Mouse (Mus musculus): ENCODE measurements around the gene Gpr161. TPM values are rescaled to one million over a fixed set of nuclear protein-coding genes. Genes with fewer than 3 reads are reported as not detected.

Gene Gpr161
- polyA plus RNA-seq, 1 experiment from 2014 or later, result 4.8 TPM

DNA sequence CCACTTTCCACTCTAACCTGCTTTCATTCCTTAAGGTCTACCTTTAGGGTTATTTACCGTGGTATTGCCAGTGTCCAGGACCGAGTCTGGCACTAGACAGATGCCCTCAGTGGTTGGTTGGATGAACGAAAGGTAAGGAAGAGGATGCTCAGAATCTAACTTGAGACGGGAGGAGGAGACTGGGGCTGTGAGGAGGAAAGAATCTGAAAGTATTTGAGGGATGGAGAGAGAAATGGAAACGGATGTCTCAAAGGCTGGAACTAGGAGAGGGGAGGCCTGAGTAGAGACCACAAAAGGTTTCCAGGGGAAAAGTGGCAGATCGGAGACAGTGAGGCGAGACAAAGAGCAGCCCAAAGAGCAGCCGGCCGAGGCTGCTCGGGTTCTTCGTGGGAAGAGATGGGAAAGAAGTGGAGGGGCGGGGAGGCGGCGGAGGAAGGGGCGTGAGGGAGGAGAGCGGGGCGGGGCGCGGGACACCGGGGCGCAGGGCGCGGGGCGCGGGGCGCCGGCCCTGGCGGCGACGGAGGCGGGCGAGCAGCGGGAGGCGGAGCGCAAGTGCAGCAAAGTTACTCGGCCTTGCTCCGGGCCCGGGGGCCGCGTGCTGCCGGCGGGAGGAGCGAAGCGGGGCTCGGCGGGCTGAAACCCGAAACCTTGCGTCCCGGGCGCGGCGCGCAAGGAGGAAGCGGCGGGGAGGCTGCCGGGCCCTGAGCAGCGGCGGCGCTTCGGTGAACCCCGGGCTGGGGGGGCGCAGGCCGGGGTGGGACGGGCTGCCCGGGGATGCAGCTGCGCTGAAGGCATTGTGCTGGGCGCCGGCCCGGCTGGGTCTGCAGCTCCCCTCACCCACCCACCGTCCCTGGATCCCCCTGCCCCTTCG, 14.0 kb upstream of the Gpr161 start:
- WGBS, result under 1% methylated on average over 23 of the region's 71 CpGs
- H3K27me3 ChIP-seq (ENCODE audit: control insufficient read depth, insufficient read depth, low read length), result no peaks in the 10 kb centered on the region
- peaks cover 22% of the 10 kb centered on the region for H3K4me1 ChIP-seq (ENCODE audit: control insufficient read depth, insufficient read depth, low read length)
- H3K4me3 ChIP-seq (ENCODE audit: low read depth, low read length), result peak overlapping the region; percentile 83
- H3K9me3 ChIP-seq (ENCODE audit: control insufficient read depth, low read length), result no peaks in the 10 kb centered on the region
- H3K4me2 ChIP-seq (ENCODE audit: low read depth, low read length), result peak overlapping the region; percentile 84
- peak overlapping the region; percentile 69 for H3K27ac ChIP-seq (ENCODE audit: low read depth, low read length)
- ATAC-seq (ENCODE audit: low read depth), result peak; percentile 87
- peak overlapping the region; percentile 92 for H3K9ac ChIP-seq (replicated peaks; ENCODE audit: low read depth, low read length)
- H3K36me3 ChIP-seq (ENCODE audit: control insufficient read depth, insufficient read depth, low read length), result no peaks in the 10 kb centered on the region

- no peaks in the 10 kb centered on the region for H3K27me3 ChIP-seq (ENCODE audit: control insufficient read depth, insufficient read depth, low read length)
- peak overlapping the region; percentile 69 for H3K27ac ChIP-seq (ENCODE audit: low read depth, low read length)
- H3K4me2 ChIP-seq (ENCODE audit: low read depth, low read length), result peak overlapping the region; percentile 84
- H3K9ac ChIP-seq (replicated peaks; ENCODE audit: low read depth, low read length), result peak overlapping the region; percentile 92
- peak overlapping the region; percentile 83 for H3K4me3 ChIP-seq (ENCODE audit: low read depth, low read length)
- H3K36me3 ChIP-seq (ENCODE audit: control insufficient read depth, insufficient read depth, low read length), result no peaks in the 10 kb centered on the region
- H3K9me3 ChIP-seq (ENCODE audit: control insufficient read depth, low read length), result no peaks in the 10 kb centered on the region
- peaks cover 22% of the 10 kb centered on the region for H3K4me1 ChIP-seq (ENCODE audit: control insufficient read depth, insufficient read depth, low read length)
- ATAC-seq (ENCODE audit: low read depth), result peak; percentile 67
- under 1% methylated on average over 31 of the region's 35 CpGs for WGBS
These were observed 13.2 kb upstream of the Gpr161 start for GRCm38 (mm10) chr1:165282222-165282966.

DNA sequence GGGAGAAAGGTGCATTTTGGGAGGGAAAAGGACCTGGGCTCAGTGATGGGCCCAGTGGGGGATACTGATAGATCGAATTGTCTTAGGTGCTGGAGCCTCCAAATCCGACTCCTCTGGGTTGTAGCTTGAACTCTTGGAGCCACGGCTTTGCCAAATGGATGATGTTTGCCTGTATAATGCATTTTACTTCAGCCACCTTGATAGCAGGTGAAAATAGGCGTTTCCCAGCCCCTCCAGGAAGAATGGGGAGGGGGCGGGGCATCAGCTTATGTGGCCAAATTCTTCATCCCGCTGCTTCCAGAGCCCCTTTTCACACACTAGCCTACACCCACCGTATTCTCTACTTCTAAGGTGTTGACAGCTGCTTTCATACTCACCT, 12.6 kb upstream of the Gpr161 start:
- Histone ChIP-seq H3K4me2 (ENCODE audit: low read depth, low read length) (peak overlapping the region; percentile 84), H3K4me1 (ENCODE audit: control insufficient read depth, insufficient read depth, low read length) (peaks cover 22% of the 10 kb centered on the region), H3K9ac (replicated peaks; ENCODE audit: low read depth, low read length) (peak overlapping the region; percentile 92), H3K4me3 (ENCODE audit: low read depth, low read length) (peak overlapping the region; percentile 83), H3K27me3 (ENCODE audit: control insufficient read depth, insufficient read depth, low read length) (no peaks in the 10 kb centered on the region), H3K9me3 (ENCODE audit: control insufficient read depth, low read length) (no peaks in the 10 kb centered on the region), H3K27ac (ENCODE audit: low read depth, low read length) (peak overlapping the region; percentile 69; the same call in 1 of the 2 replicates), H3K36me3 (ENCODE audit: control insufficient read depth, insufficient read depth, low read length) (no peaks in the 10 kb centered on the region)
- WGBS, result 20% methylated on average over 7 of the region's 7 CpGs
- no peak for ATAC-seq (ENCODE audit: low read depth)

GRCm38 (mm10) chr1:165284096-165284495, 11.5 kb upstream of the Gpr161 start:
- H3K4me2 ChIP-seq (ENCODE audit: low read depth, low read length), result peak overlapping the region; percentile 84
- peaks cover 22% of the 10 kb centered on the region for H3K4me1 ChIP-seq (ENCODE audit: control insufficient read depth, insufficient read depth, low read length)
- no peak overlapping the region for H3K27ac ChIP-seq (ENCODE audit: low read depth, low read length)
- no peaks in the 10 kb centered on the region for H3K9me3 ChIP-seq (ENCODE audit: control insufficient read depth, low read length)
- H3K9ac ChIP-seq (replicated peaks; ENCODE audit: low read depth, low read length), result no peak overlapping the region
- ATAC-seq (ENCODE audit: low read depth), result no peak
- peak overlapping the region; percentile 83; the same call in 1 of the 2 replicates for H3K4me3 ChIP-seq (ENCODE audit: low read depth, low read length)
- 52% methylated on average over 7 of the region's 7 CpGs for WGBS
- no peaks in the 10 kb centered on the region for H3K36me3 ChIP-seq (ENCODE audit: control insufficient read depth, insufficient read depth, low read length)
- H3K27me3 ChIP-seq (ENCODE audit: control insufficient read depth, insufficient read depth, low read length), result no peaks in the 10 kb centered on the region

DNA sequence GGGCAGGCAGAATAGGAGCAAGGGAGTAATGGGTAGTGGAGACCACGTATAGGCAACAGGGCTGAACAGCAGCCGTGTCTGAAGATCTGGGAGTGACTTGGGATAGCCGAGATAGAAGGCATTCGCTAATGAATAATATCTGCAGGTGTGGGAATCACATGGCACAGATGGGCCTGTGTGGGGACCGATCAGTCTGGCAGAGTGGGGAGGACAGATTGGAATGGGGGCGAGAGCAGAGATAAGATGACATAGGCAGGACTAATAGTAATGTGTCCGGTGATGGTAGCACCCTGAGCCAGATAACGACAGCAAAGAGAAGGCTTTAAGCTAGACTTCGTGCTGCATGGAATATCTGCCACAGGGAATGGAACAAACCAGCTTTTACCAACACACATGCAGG, 7.4 kb upstream of the Gpr161 start:
- Histone ChIP-seq H3K9ac (replicated peaks; ENCODE audit: low read depth, low read length) (no peak overlapping the region), H3K9me3 (ENCODE audit: control insufficient read depth, low read length) (no peaks in the 10 kb centered on the region), H3K36me3 (ENCODE audit: control insufficient read depth, insufficient read depth, low read length) (no peaks in the 10 kb centered on the region), H3K27ac (ENCODE audit: low read depth, low read length) (no peak overlapping the region), H3K4me3 (ENCODE audit: low read depth, low read length) (no peak overlapping the region), H3K27me3 (ENCODE audit: control insufficient read depth, insufficient read depth, low read length) (no peaks in the 10 kb centered on the region), H3K4me2 (ENCODE audit: low read depth, low read length) (no peak overlapping the region), H3K4me1 (ENCODE audit: control insufficient read depth, insufficient read depth, low read length) (peaks cover 5% of the 10 kb centered on the region; the same call in 1 of the 2 replicates)
- no peak for ATAC-seq (ENCODE audit: low read depth)
- 97% methylated on average over 9 of the region's 9 CpGs for WGBS

DNA sequence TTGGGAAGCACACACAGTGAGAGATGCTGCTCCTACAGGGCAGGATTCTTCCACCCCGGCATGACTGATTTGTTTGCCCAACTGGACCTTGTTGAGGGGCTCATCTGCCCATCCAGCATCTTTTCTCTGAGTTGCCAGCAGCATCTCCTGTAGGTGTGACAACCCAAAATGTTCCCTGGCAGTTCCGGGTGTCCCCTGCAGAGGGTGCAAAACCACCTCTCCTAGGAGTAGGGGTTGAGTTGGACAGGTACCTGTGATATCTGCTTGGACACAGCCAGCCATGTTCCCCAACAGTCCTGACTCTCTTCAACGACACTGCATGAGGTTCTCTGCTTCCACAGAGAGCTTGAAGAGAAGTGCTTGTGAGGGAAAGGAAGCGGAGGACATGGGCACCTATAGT, 5.8 kb upstream of the Gpr161 start:
- 92% methylated on average over 4 of the region's 4 CpGs for WGBS
- Histone ChIP-seq H3K27ac (ENCODE audit: low read depth, low read length) (no peak overlapping the region), H3K9ac (replicated peaks; ENCODE audit: low read depth, low read length) (no peak overlapping the region), H3K27me3 (ENCODE audit: control insufficient read depth, insufficient read depth, low read length) (no peaks in the 10 kb centered on the region), H3K4me2 (ENCODE audit: low read depth, low read length) (no peak overlapping the region), H3K4me3 (ENCODE audit: low read depth, low read length) (no peak overlapping the region), H3K9me3 (ENCODE audit: control insufficient read depth, low read length) (no peaks in the 10 kb centered on the region), H3K4me1 (ENCODE audit: control insufficient read depth, insufficient read depth, low read length) (no peaks in the 10 kb centered on the region), H3K36me3 (ENCODE audit: control insufficient read depth, insufficient read depth, low read length) (no peaks in the 10 kb centered on the region; the same call in 1 of the 2 replicates)
- no peak for ATAC-seq (ENCODE audit: low read depth)

GRCm38 (mm10) chr1:165291606-165292005, 4.0 kb upstream of the Gpr161 start:
- H3K27ac ChIP-seq (ENCODE audit: low read depth, low read length), result no peak overlapping the region
- no peaks in the 10 kb centered on the region for H3K27me3 ChIP-seq (ENCODE audit: control insufficient read depth, insufficient read depth, low read length)
- H3K4me1 ChIP-seq (ENCODE audit: control insufficient read depth, insufficient read depth, low read length), result no peaks in the 10 kb centered on the region
- no peak overlapping the region for H3K4me2 ChIP-seq (ENCODE audit: low read depth, low read length)
- ATAC-seq (ENCODE audit: low read depth), result no peak
- no peak overlapping the region for H3K4me3 ChIP-seq (ENCODE audit: low read depth, low read length)
- no peaks in the 10 kb centered on the region; the same call in 1 of the 2 replicates for H3K36me3 ChIP-seq (ENCODE audit: control insufficient read depth, insufficient read depth, low read length)
- 81% methylated on average over 6 of the region's 6 CpGs for WGBS
- H3K9ac ChIP-seq (replicated peaks; ENCODE audit: low read depth, low read length), result no peak overlapping the region
- no peaks in the 10 kb centered on the region for H3K9me3 ChIP-seq (ENCODE audit: control insufficient read depth, low read length)

DNA sequence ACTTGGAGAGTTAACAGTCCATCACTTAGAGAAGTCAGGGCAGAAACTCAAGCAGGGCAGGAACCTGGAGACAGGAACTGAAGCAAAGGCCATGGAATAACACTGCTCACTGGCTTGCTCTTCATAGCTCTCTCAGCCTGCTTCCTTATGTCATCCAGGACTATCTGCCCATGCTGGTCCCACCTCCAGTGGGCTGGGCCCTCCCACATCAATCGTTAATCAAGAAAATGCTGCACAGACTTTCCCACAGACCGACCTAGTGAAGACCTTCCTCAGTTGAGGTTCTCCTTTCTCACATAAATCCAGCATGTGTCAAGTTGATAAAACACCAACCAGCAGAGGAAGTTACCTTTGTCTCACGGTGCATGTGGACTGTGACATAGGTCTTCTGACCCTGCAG, 5.5 kb downstream of the Gpr161 start:
- Histone ChIP-seq H3K9me3 (ENCODE audit: control insufficient read depth, low read length) (no peaks in the 10 kb centered on the region), H3K4me2 (ENCODE audit: low read depth, low read length) (no peak overlapping the region), H3K27me3 (ENCODE audit: control insufficient read depth, insufficient read depth, low read length) (no peaks in the 10 kb centered on the region), H3K4me1 (ENCODE audit: control insufficient read depth, insufficient read depth, low read length) (no peaks in the 10 kb centered on the region), H3K36me3 (ENCODE audit: control insufficient read depth, insufficient read depth, low read length) (no peaks in the 10 kb centered on the region; the same call in 1 of the 2 replicates), H3K27ac (ENCODE audit: low read depth, low read length) (no peak overlapping the region), H3K9ac (replicated peaks; ENCODE audit: low read depth, low read length) (no peak overlapping the region), H3K4me3 (ENCODE audit: low read depth, low read length) (no peak overlapping the region)
- ATAC-seq (ENCODE audit: low read depth), result no peak
- 72% methylated on average over 3 of the region's 3 CpGs for whole genome bisulfite sequencing

- Histone ChIP-seq H3K4me1 (ENCODE audit: control insufficient read depth, insufficient read depth, low read length) (no peaks in the 10 kb centered on the region), H3K27me3 (ENCODE audit: control insufficient read depth, insufficient read depth, low read length) (no peaks in the 10 kb centered on the region), H3K36me3 (ENCODE audit: control insufficient read depth, insufficient read depth, low read length) (peaks cover 1% of the 10 kb centered on the region; the same call in 1 of the 2 replicates), H3K4me3 (ENCODE audit: low read depth, low read length) (no peak overlapping the region), H3K9ac (replicated peaks; ENCODE audit: low read depth, low read length) (no peak overlapping the region), H3K27ac (ENCODE audit: low read depth, low read length) (no peak overlapping the region), H3K4me2 (ENCODE audit: low read depth, low read length) (no peak overlapping the region), H3K9me3 (ENCODE audit: control insufficient read depth, low read length) (no peaks in the 10 kb centered on the region)
- 92% methylated on average over 2 of the region's 2 CpGs for WGBS
- ATAC-seq (ENCODE audit: low read depth), result no peak
These were observed 6.0 kb downstream of the Gpr161 start for GRCm38 (mm10) chr1:165301567-165301966.

All from neural tube, embryonic 14.5 days (tissue).